Mouse (Mus musculus): ENCODE measurements around the gene S1pr4.

DNA sequence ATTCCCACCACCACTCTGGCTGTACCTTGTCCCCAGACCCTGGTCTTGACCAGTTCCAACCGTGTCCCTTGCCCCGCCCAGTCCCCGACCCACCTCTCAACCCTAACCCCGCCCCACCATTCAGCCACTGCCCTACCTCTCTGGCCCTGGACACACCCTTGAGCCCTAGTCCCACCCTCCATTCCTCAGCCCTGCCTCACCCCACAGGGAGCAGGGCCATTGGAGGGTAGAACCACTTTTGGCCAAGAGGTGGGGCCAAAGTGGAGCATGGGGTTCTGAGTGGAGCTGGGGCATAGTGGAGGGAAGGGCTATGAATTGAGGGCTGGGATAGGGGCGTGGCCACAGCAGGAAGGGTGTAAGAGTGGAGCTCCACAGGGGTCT is 34.7 kb downstream of the S1pr4 start:
- TF ChIP-seq EP300 (IDR thresholded peaks at IDR 0.05; ENCODE audit: insufficient read depth, low read depth, low read length) = no peak
- TF ChIP-seq POLR2A (IDR thresholded peaks at IDR 0.05; ENCODE audit: insufficient read depth, low read depth, low read length) = no peak
- TF ChIP-seq CTCF (IDR thresholded peaks at IDR 0.05) = no peak
